Mouse (Mus musculus): ENCODE measurements around the gene Rps6kc1. TPM values are rescaled to one million over a fixed set of nuclear protein-coding genes. Genes with fewer than 3 reads are reported as not detected.

The Rps6kc1 gene
- polyA plus RNA-seq, 1 experiment = 25.0 TPM

GRCm38 (mm10) chr1:190823745-190824144 is 87.8 kb downstream of the Rps6kc1 start:
- no peak overlapping the region for H3K27ac ChIP-seq (ENCODE audit: insufficient read depth, low read length)
- TF ChIP-seq CTCF (IDR thresholded peaks at IDR 0.05; ENCODE audit: borderline replicate concordance, insufficient read depth, low read length) (no peak), POLR2A (IDR thresholded peaks at IDR 0.05; ENCODE audit: low read depth, low read length) (no peak)
- H3K4me1 ChIP-seq (ENCODE audit: control insufficient read depth, insufficient read depth, low read length) = no peaks in the 10 kb centered on the region
- no peak overlapping the region for H3K4me3 ChIP-seq (ENCODE audit: insufficient read depth, low read length)

- Histone ChIP-seq H3K4me3 (ENCODE audit: insufficient read depth, low read length) (no peak overlapping the region), H3K27ac (ENCODE audit: insufficient read depth, low read length) (no peak overlapping the region), H3K4me1 (ENCODE audit: control insufficient read depth, insufficient read depth, low read length) (no peaks in the 10 kb centered on the region)
- no peak for TF ChIP-seq CTCF (IDR thresholded peaks at IDR 0.05; ENCODE audit: borderline replicate concordance, insufficient read depth, low read length)
- no peak for TF ChIP-seq POLR2A (IDR thresholded peaks at IDR 0.05; ENCODE audit: low read depth, low read length)
Measured at GRCm38 (mm10) chr1:190816141-190816540, 95.4 kb downstream of the Rps6kc1 start.

GRCm38 (mm10) chr1:190810408-190810807 is 101.2 kb downstream of the Rps6kc1 start:
- Histone ChIP-seq H3K4me1 (ENCODE audit: control insufficient read depth, insufficient read depth, low read length) (no peaks in the 10 kb centered on the region), H3K4me3 (ENCODE audit: insufficient read depth, low read length) (no peak overlapping the region), H3K27ac (ENCODE audit: insufficient read depth, low read length) (no peak overlapping the region)
- TF ChIP-seq POLR2A (IDR thresholded peaks at IDR 0.05; ENCODE audit: low read depth, low read length) = no peak
- TF ChIP-seq CTCF (IDR thresholded peaks at IDR 0.05; ENCODE audit: borderline replicate concordance, insufficient read depth, low read length) = no peak

- Histone ChIP-seq H3K4me3 (ENCODE audit: insufficient read depth, low read length) (no peak overlapping the region), H3K4me1 (ENCODE audit: control insufficient read depth, insufficient read depth, low read length) (no peaks in the 10 kb centered on the region), H3K27ac (ENCODE audit: insufficient read depth, low read length) (no peak overlapping the region)
- TF ChIP-seq CTCF (IDR thresholded peaks at IDR 0.05; ENCODE audit: borderline replicate concordance, insufficient read depth, low read length) = no peak
Measured at GRCm38 (mm10) chr1:190808766-190809221, 102.8 kb downstream of the Rps6kc1 start.

GRCm38 (mm10) chr1:190806817-190807216 is 104.8 kb downstream of the Rps6kc1 start:
- no peak for TF ChIP-seq POLR2A (IDR thresholded peaks at IDR 0.05; ENCODE audit: low read depth, low read length)
- Histone ChIP-seq H3K4me1 (ENCODE audit: control insufficient read depth, insufficient read depth, low read length) (no peaks in the 10 kb centered on the region), H3K27ac (ENCODE audit: insufficient read depth, low read length) (no peak overlapping the region), H3K4me3 (ENCODE audit: insufficient read depth, low read length) (no peak overlapping the region)

- no peak for TF ChIP-seq CTCF (IDR thresholded peaks at IDR 0.05; ENCODE audit: borderline replicate concordance, insufficient read depth, low read length)
- TF ChIP-seq POLR2A (IDR thresholded peaks at IDR 0.05; ENCODE audit: low read depth, low read length) = no peak
- H3K4me1 ChIP-seq (ENCODE audit: control insufficient read depth, insufficient read depth, low read length) = no peaks in the 10 kb centered on the region
Measured at GRCm38 (mm10) chr1:190798668-190799067, 112.9 kb downstream of the Rps6kc1 start.

GRCm38 (mm10) chr1:190797483-190798058 is 114.0 kb downstream of the Rps6kc1 start:
- no peak overlapping the region for H3K27ac ChIP-seq (ENCODE audit: insufficient read depth, low read length)
- no peak overlapping the region for H3K4me3 ChIP-seq (ENCODE audit: insufficient read depth, low read length)
- TF ChIP-seq POLR2A (IDR thresholded peaks at IDR 0.05; ENCODE audit: low read depth, low read length) (no peak), CTCF (IDR thresholded peaks at IDR 0.05; ENCODE audit: borderline replicate concordance, insufficient read depth, low read length) (no peak)
- H3K4me1 ChIP-seq (ENCODE audit: control insufficient read depth, insufficient read depth, low read length) = no peaks in the 10 kb centered on the region

More at GRCm38 (mm10) chr1:190798668-190799067, 112.9 kb downstream of the Rps6kc1 start:
- H3K27ac ChIP-seq (ENCODE audit: insufficient read depth, low read length) = no peak overlapping the region
- H3K4me3 ChIP-seq (ENCODE audit: insufficient read depth, low read length) = no peak overlapping the region

- H3K27ac ChIP-seq (ENCODE audit: insufficient read depth, low read length) = no peak overlapping the region
- TF ChIP-seq POLR2A (IDR thresholded peaks at IDR 0.05; ENCODE audit: low read depth, low read length) = no peak
- no peak for TF ChIP-seq CTCF (IDR thresholded peaks at IDR 0.05; ENCODE audit: borderline replicate concordance, insufficient read depth, low read length)
- no peaks in the 10 kb centered on the region for H3K4me1 ChIP-seq (ENCODE audit: control insufficient read depth, insufficient read depth, low read length)
Measured at GRCm38 (mm10) chr1:190796745-190797482, 114.7 kb downstream of the Rps6kc1 start.

GRCm38 (mm10) chr1:190791638-190792037 is 119.9 kb downstream of the Rps6kc1 start:
- Histone ChIP-seq H3K4me3 (ENCODE audit: insufficient read depth, low read length) (no peak overlapping the region), H3K4me1 (ENCODE audit: control insufficient read depth, insufficient read depth, low read length) (no peaks in the 10 kb centered on the region), H3K27ac (ENCODE audit: insufficient read depth, low read length) (no peak overlapping the region)
- TF ChIP-seq POLR2A (IDR thresholded peaks at IDR 0.05; ENCODE audit: low read depth, low read length) = no peak
- no peak for TF ChIP-seq CTCF (IDR thresholded peaks at IDR 0.05; ENCODE audit: borderline replicate concordance, insufficient read depth, low read length)

More at GRCm38 (mm10) chr1:190796745-190797482, 114.7 kb downstream of the Rps6kc1 start:
- no peak overlapping the region for H3K4me3 ChIP-seq (ENCODE audit: insufficient read depth, low read length)

GRCm38 (mm10) chr1:190790720-190791119 is 120.8 kb downstream of the Rps6kc1 start:
- TF ChIP-seq POLR2A (IDR thresholded peaks at IDR 0.05; ENCODE audit: low read depth, low read length) (no peak), CTCF (IDR thresholded peaks at IDR 0.05; ENCODE audit: borderline replicate concordance, insufficient read depth, low read length) (no peak)
- Histone ChIP-seq H3K27ac (ENCODE audit: insufficient read depth, low read length) (no peak overlapping the region), H3K4me1 (ENCODE audit: control insufficient read depth, insufficient read depth, low read length) (no peaks in the 10 kb centered on the region), H3K4me3 (ENCODE audit: insufficient read depth, low read length) (no peak overlapping the region)

Data from embryonic fibroblast, embryonic 13.5 days (primary cell).